In genomic region chr5:14514631-14515523, GRCm38 (mm10) we compare ENCODE assay signal across 9 mouse cellular contexts. TPM values are rescaled to one million over a fixed set of nuclear protein-coding genes. Genes with fewer than 3 reads are reported as not detected.
DNase-seq lines count a peak whose midpoint lies in the region; ATAC-seq and TF ChIP-seq lines count a peak whose summit lies in the region.
"Had no signal": no experiment of that assay in that cellular context is flagged by ENCODE, and none has a peak within 500 bp of the region (broad histone marks: within the 10 kb centered on the region; RNA-seq: fewer than 3 reads in every experiment).

TSS of gene Pclo (plus strand) at chr5:14514918.

- no peaks in the 10 kb centered on the region for H3K4me1 ChIP-seq in ES-Bruce4 (ENCODE audit: control insufficient read depth, insufficient read depth, low read length)
- H3K4me1 ChIP-seq in forebrain, postnatal 0 days (ENCODE audit: insufficient read depth): peaks cover 6% of the 10 kb centered on the region; the same call in 1 of the 2 replicates
- H3K4me1 ChIP-seq in liver, embryonic 15.5 days (replicated peaks): peaks cover 5% of the 10 kb centered on the region; the same call in 1 of the 2 replicates
- peaks cover 10% of the 10 kb centered on the region for H3K4me1 ChIP-seq in neural tube, embryonic 15.5 days

- peak; percentile 88 to 93 for DNase-seq in cerebellum, adult 18-20 months
- peak; percentile 95 for DNase-seq in forebrain, postnatal 0 days
- DNase-seq in heart, postnatal 36 days: peak; percentile 39 to 53
- DNase-seq in layer of hippocampus, adult 11-12 months (ENCODE audit: low spot score): peak; percentile 91
- peak; percentile 8 to 19 for DNase-seq in thymus, postnatal 36 days

- under 1% methylated on average over 84 of the region's 89 CpGs for WGBS in forebrain, postnatal 0 days
- under 1% methylated on average over 89 of the region's 89 CpGs for WGBS in liver, embryonic 15.5 days (ENCODE audit: insufficient replicate concordance)
- under 1% methylated on average over 80 of the region's 89 CpGs for WGBS in neural tube, embryonic 15.5 days

- peak; percentile 97 for ATAC-seq in forebrain, postnatal 0 days
- ATAC-seq in liver, embryonic 15.5 days (ENCODE audit: insufficient read depth): peak; percentile 92
- ATAC-seq in neural tube, embryonic 15.5 days (ENCODE audit: low FRiP score): peak; percentile 97

- TF ChIP-seq CTCF in ES-Bruce4 (IDR thresholded peaks at IDR 0.05; ENCODE audit: low read depth, low read length): no peak
- TF ChIP-seq CTCF in forebrain, postnatal 0 days (IDR thresholded peaks at IDR 0.05; ENCODE audit: low read depth): no peak

- H3K27me3 ChIP-seq in ES-Bruce4 (ENCODE audit: control insufficient read depth, insufficient read depth, low read length, poor library complexity, severe bottlenecking): no peaks in the 10 kb centered on the region
- H3K27me3 ChIP-seq in forebrain, postnatal 0 days (ENCODE audit: insufficient read depth, low read length): no peaks in the 10 kb centered on the region
- peaks cover 14% of the 10 kb centered on the region for H3K27me3 ChIP-seq in liver, embryonic 15.5 days
- H3K27me3 ChIP-seq in neural tube, embryonic 15.5 days (replicated peaks): no peaks in the 10 kb centered on the region

- H3K27ac ChIP-seq in ES-Bruce4 (ENCODE audit: insufficient read depth, low read length): 0 out of 2 replicates have a peak within 1 kb of the TSS, but pooled peaks have one; percentile 29
- H3K27ac ChIP-seq in forebrain, postnatal 0 days (ENCODE audit: low read depth, low read length): peak within 1 kb of the TSS; percentile 98
- H3K27ac ChIP-seq in liver, embryonic 15.5 days (replicated peaks): no peak within 1 kb of the TSS
- peak within 1 kb of the TSS; percentile 98 for H3K27ac ChIP-seq in neural tube, embryonic 15.5 days (replicated peaks)

- no peaks in the 10 kb centered on the region for H3K36me3 ChIP-seq in ES-Bruce4 (ENCODE audit: control insufficient read depth, insufficient read depth, low read length, poor library complexity, severe bottlenecking)
- H3K36me3 ChIP-seq in forebrain, postnatal 0 days (ENCODE audit: insufficient read depth): no peaks in the 10 kb centered on the region
- no peaks in the 10 kb centered on the region for H3K36me3 ChIP-seq in liver, embryonic 15.5 days (replicated peaks)
- no peaks in the 10 kb centered on the region for H3K36me3 ChIP-seq in neural tube, embryonic 15.5 days
- H3K36me3 ChIP-seq: G1E had no signal

- no peaks in the 10 kb centered on the region for H3K9me3 ChIP-seq in ES-Bruce4 (replicated peaks; ENCODE audit: control insufficient read depth, insufficient read depth, low read length, poor library complexity, severe bottlenecking)
- H3K9me3 ChIP-seq in forebrain, postnatal 0 days (ENCODE audit: low read length): no peaks in the 10 kb centered on the region
- no peaks in the 10 kb centered on the region for H3K9me3 ChIP-seq in liver, embryonic 15.5 days (replicated peaks)
- H3K9me3 ChIP-seq in neural tube, embryonic 15.5 days (replicated peaks): no peaks in the 10 kb centered on the region

- peak within 1 kb of the TSS; percentile 57 for H3K4me2 ChIP-seq in forebrain, postnatal 0 days (ENCODE audit: low read depth)
- peak within 1 kb of the TSS; percentile 75 for H3K4me2 ChIP-seq in liver, embryonic 15.5 days
- H3K4me2 ChIP-seq in neural tube, embryonic 15.5 days: peak within 1 kb of the TSS; percentile 59

- H3K9ac ChIP-seq in ES-Bruce4 (ENCODE audit: low read depth, poor library complexity, severe bottlenecking): peak within 1 kb of the TSS; percentile 25
- H3K9ac ChIP-seq in forebrain, postnatal 0 days: peak within 1 kb of the TSS; percentile 94
- no peak within 1 kb of the TSS for H3K9ac ChIP-seq in liver, embryonic 15.5 days
- H3K9ac ChIP-seq in neural tube, embryonic 15.5 days (replicated peaks): peak within 1 kb of the TSS; percentile 94

- intact Hi-C loops in heart, postnatal 36 days (cut with DNase I): no loop called here

- peak within 1 kb of the TSS; percentile 92 for H3K4me3 ChIP-seq in ES-Bruce4 (ENCODE audit: low read depth, low read length)
- H3K4me3 ChIP-seq in forebrain, postnatal 0 days (ENCODE audit: low read depth, low read length): peak within 1 kb of the TSS; percentile 92
- peak within 1 kb of the TSS; percentile 53 for H3K4me3 ChIP-seq in liver, embryonic 15.5 days (replicated peaks)
- H3K4me3 ChIP-seq in neural tube, embryonic 15.5 days (replicated peaks): peak within 1 kb of the TSS; percentile 90

- no peak for TF ChIP-seq POLR2A in ES-Bruce4 (IDR thresholded peaks at IDR 0.05; ENCODE audit: insufficient read depth, low read length)

- no peak for TF ChIP-seq EP300 in ES-Bruce4 (IDR thresholded peaks at IDR 0.05; ENCODE audit: insufficient read depth, low read depth, low read length)

RNA-seq across cellular contexts. Expression of gene Pclo, which starts in this region (rescaled TPM):
- polyA plus RNA-seq in ES-Bruce4 (2011; ENCODE audit: insufficient read depth, insufficient read length, low read depth, missing spikeins): 0.72 and 0.90 TPM in 2 replicates
- total RNA-seq in forebrain, postnatal 0 days (2014; rRNA removed): 34.5 and 38.8 TPM in 2 replicates
- polyA plus RNA-seq in forebrain, postnatal 0 days (2015; fragmentation: Nextera tagmentation; extraction: Ambion mirVana): 3.7 and 8.8 TPM in 2 replicates
- total RNA-seq in heart, postnatal 36 days (2021): under 1 TPM; 0.19 to 0.22 TPM
- 0.01 TPM in 1 of 2 replicates, not detected in the other for polyA plus RNA-seq in liver, embryonic 15.5 days (2015; fragmentation: Nextera tagmentation; extraction: Ambion mirVana)
- polyA plus RNA-seq in neural tube, embryonic 15.5 days (2015; fragmentation: Nextera tagmentation; extraction: Ambion mirVana): 11.4 and 13.9 TPM in 2 replicates
- polyA plus RNA-seq: G1E had no signal

Comparison
In these comparisons a context has a peak if more than half of its experiments do, and no peak if none do; other contexts are left out.
1. RNA of gene Pclo (total RNA-seq): 34.5 to 38.8 TPM in forebrain, postnatal 0 days; 0.19 to 0.22 TPM in heart, postnatal 36 days; every median in the first group is over 10 times any median in the second.
2. Peak in DNase-seq in heart, postnatal 36 days; RNA of the gene not detected or under 1 TPM.
3. Peak in ATAC-seq, H3K4me3 ChIP-seq and H3K4me2 ChIP-seq in liver, embryonic 15.5 days; RNA of the gene not detected or under 1 TPM.
4. DNase-seq: peak in every context shown above with its lines; median percentile 95 in forebrain, postnatal 0 days; 91 in layer of hippocampus, adult 11-12 months; 90 in cerebellum, adult 18-20 months; 46 in heart, postnatal 36 days; 14 in thymus, postnatal 36 days.
5. Peak in every context shown above with its lines, with median percentiles within 50 percentile points of each other: H3K4me3 ChIP-seq, ATAC-seq and H3K4me2 ChIP-seq.